Mouse (Mus musculus) ES-Bruce4 (cell line): ENCODE results near the gene Tvp23a.

Experiments used
- CTCF ChIP-seq: IDR thresholded peaks from one replicate; pipeline ENCODE4 v1.8.1; 2011; ENCODE audit warnings: low read depth, low read length
- EP300 ChIP-seq: IDR thresholded peaks from 2 replicates; pipeline ENCODE4 v1.6.1; 2011; ENCODE audit warnings: low read depth, low read length; ENCODE audit not compliant: insufficient read depth

GRCm38 (mm10) chr16:10379531-10379930 is 67.6 kb downstream of the Tvp23a start:
- TF ChIP-seq EP300 (no peak), CTCF (no peak)
